Comparison of ENCODE assay signal across 9 mouse cellular contexts in the genomic region with DNA sequence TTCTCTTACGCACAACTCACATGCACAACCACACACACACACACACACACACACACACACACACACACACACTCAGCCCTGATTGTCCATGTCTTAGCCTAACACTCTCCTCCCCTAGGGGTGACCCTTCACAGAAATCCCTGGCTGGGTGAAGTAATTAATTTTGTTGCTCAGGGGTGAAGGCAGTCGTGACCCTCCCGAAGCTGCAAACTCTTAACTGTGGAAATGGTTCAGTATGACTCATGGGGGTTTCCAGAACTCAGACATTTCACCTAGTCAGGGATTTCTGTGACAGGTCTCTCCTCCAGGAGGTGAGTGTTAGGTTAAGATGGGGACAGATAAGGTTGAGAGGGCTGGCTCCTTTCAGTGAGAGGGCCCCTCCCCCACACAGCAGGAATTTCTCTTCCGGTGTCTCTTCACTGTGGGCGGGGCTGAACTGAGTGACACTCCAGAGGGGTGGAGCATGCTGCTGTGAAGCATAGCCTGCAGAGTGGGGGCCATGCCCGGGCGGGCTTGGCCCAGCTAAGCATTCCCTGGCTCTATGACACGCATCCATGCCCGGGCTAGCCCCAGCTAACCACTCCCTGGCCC. TPM values are rescaled to one million over a fixed set of nuclear protein-coding genes. Genes with fewer than 3 reads are reported as not detected.
DNase-seq lines count a peak whose midpoint lies in the region; ATAC-seq lines count a peak whose summit lies in the region.
"Had no signal": no experiment of that assay in that cellular context is flagged by ENCODE, and none has a peak within 500 bp of the region (broad histone marks: within the 10 kb centered on the region; RNA-seq: fewer than 3 reads in every experiment).

No protein-coding gene starts in this region.

- no peak overlapping the region for H3K4me3 ChIP-seq in heart, embryonic 11.5 days (ENCODE audit: low read depth, low read length)
- no peak overlapping the region for H3K4me3 ChIP-seq in hindbrain, embryonic 15.5 days
- H3K4me3 ChIP-seq: myocyte had no signal

- ATAC-seq in heart, embryonic 11.5 days (replicated peaks; ENCODE audit: insufficient number of reproducible peaks, low FRiP score, low TSS enrichment) = no peak
- peak; percentile 56 for ATAC-seq in hindbrain, embryonic 15.5 days (ENCODE audit: low FRiP score, low read depth)
- ATAC-seq in cerebellum, adult (ENCODE audit: insufficient number of reproducible peaks, low FRiP score, low TSS enrichment) = no peak

- H3K27ac ChIP-seq in heart, embryonic 11.5 days (ENCODE audit: low read depth, low read length) = no peak overlapping the region
- H3K27ac ChIP-seq in hindbrain, embryonic 15.5 days (replicated peaks) = no peak overlapping the region

- H3K4me1 ChIP-seq in heart, embryonic 11.5 days (ENCODE audit: control insufficient read depth, insufficient read depth, low read length) = peaks cover 8% of the 10 kb centered on the region; the same call in 1 of the 2 replicates
- H3K4me1 ChIP-seq in hindbrain, embryonic 15.5 days (replicated peaks) = 0 out of 2 replicates have a peak, but pooled peaks cover 4% of the 10 kb centered on the region

- no peaks in the 10 kb centered on the region for H3K36me3 ChIP-seq in heart, embryonic 11.5 days (ENCODE audit: control insufficient read depth, insufficient read depth, low read length)
- H3K36me3 ChIP-seq in hindbrain, embryonic 15.5 days = no peaks in the 10 kb centered on the region

- no peaks in the 10 kb centered on the region for H3K9me3 ChIP-seq in heart, embryonic 11.5 days (replicated peaks; ENCODE audit: control insufficient read depth, low read length)
- no peaks in the 10 kb centered on the region for H3K9me3 ChIP-seq in hindbrain, embryonic 15.5 days

- no peaks in the 10 kb centered on the region for H3K27me3 ChIP-seq in heart, embryonic 11.5 days (ENCODE audit: control insufficient read depth, insufficient read depth, low read length)
- no peaks in the 10 kb centered on the region for H3K27me3 ChIP-seq in hindbrain, embryonic 15.5 days

- DNase-seq in heart, adult 8-10 months (ENCODE audit: low spot score) = no peak
- DNase-seq in NIH3T3 (ENCODE audit: low read depth) = peak; percentile 32
- DNase-seq in lung, postnatal 10 days = peak; percentile 66
- DNase-seq in thymus, postnatal 14 days = peak; percentile 26
- DNase-seq in layer of hippocampus, postnatal 10 days (ENCODE audit: low spot score in 2 of 2) = no peak

- no peak overlapping the region for H3K9ac ChIP-seq in heart, embryonic 11.5 days (ENCODE audit: low read depth, low read length)
- no peak overlapping the region for H3K9ac ChIP-seq in hindbrain, embryonic 15.5 days

- 26% methylated on average over 9 of the region's 9 CpGs for WGBS in heart, embryonic 11.5 days (ENCODE audit: insufficient replicate concordance)
- 38% methylated on average over 9 of the region's 9 CpGs for WGBS in hindbrain, embryonic 15.5 days

- peak overlapping the region; percentile 24; the same call in 1 of the 2 replicates for H3K4me2 ChIP-seq in heart, embryonic 11.5 days
- no peak overlapping the region for H3K4me2 ChIP-seq in hindbrain, embryonic 15.5 days

RNA-seq across cellular contexts. Expression of a gene that starts 30.0 kb away (rescaled TPM):
- 2.0 and 2.5 TPM in 2 replicates for polyA plus RNA-seq in heart, embryonic 11.5 days (2014; fragmentation: Nextera tagmentation; extraction: Ambion mirVana)
- 1 to 10 TPM in 3 of 4 experiments, under 1 TPM in 1; 0.90 to 2.4 (median 1.5) TPM for total RNA-seq in heart, adult 8-10 months (2022)
- polyA plus RNA-seq in hindbrain, embryonic 15.5 days (2015; fragmentation: Nextera tagmentation; extraction: Ambion mirVana) = 0.51 and 0.60 TPM in 2 replicates
- 1 to 10 TPM; 1.5 to 2.4 TPM for total RNA-seq in layer of hippocampus, postnatal 10 days (2021)

Comparison
In these comparisons a context has a peak if more than half of its experiments do, and no peak if none do; other contexts are left out.
1. DNase-seq: peak in NIH3T3 (single experiment), lung, postnatal 10 days (single experiment) and thymus, postnatal 14 days (single experiment); none in heart, adult 8-10 months (single experiment) and layer of hippocampus, postnatal 10 days (0 of 2).